In the genomic region with DNA sequence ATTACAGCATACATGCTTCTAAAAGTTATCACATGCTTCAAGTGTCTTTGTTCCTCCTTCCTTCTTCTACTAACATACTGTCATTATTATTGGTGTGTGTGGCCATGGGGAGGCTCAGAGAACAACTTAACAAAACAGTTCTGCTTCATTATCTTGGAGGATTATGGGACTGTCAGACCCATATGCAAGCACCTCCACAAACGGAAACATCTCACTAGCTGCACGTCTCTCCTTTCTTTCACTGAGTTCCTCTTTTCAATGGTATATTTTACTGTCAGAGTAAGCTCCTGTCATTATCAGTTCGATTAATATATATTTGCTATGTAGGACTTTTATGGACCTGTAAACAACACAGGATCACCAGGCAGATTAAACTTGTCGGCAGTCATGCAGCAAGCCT, we compare ENCODE assay signal across 26 mouse cellular contexts. TPM values are rescaled to one million over a fixed set of nuclear protein-coding genes. Genes with fewer than 3 reads are reported as not detected.
A peak's percentile ranks its signal among the peaks of the same experiment; 100 is the strongest.
DNase-seq lines count a peak whose midpoint lies in the region; ATAC-seq and TF ChIP-seq lines count a peak whose summit lies in the region.
"Had no signal": no experiment of that assay in that cellular context is flagged by ENCODE, and none has a peak within 500 bp of the region (broad histone marks: within the 10 kb centered on the region; RNA-seq: fewer than 3 reads in every experiment).

No protein-coding gene starts in this region.

- no peak for DNase-seq in layer of hippocampus, adult 2 months (ENCODE audit: low spot score in 2 of 2)
- no peak for DNase-seq in layer of hippocampus, adult 9-11 months
- peak; percentile 96 for DNase-seq in MEL-GATA-1-ER (ENCODE audit: extremely low read depth, low read depth)
- no peak for DNase-seq in adrenal gland, adult (ENCODE audit: inconsistent age in 2 of 2, low spot score in 1 of 2)
- DNase-seq in frontal cortex, postnatal 36 days (ENCODE audit: low spot score in 2 of 2): no peak
- no peak for DNase-seq in cerebellum, postnatal 25 days
- DNase-seq: adrenal gland, adult 8-10 months; adrenal gland, postnatal 25 days; cerebellum, adult 11-12 months; cerebellum, adult 8-10 months; gastrocnemius, adult 2 months; gastrocnemius, postnatal 25 days; heart, postnatal 10 days; heart, postnatal 36 days; kidney, adult 18-20 months had no signal

- peak; percentile 34 to 43; a peak in 2 of 4 replicates for ATAC-seq in hematopoietic stem cell, adult 5-6 weeks (replicated peaks in 1 of 2; ENCODE audit: insufficient read depth in 1 of 2, low FRiP score in 2 of 2, low TSS enrichment in 1 of 2, low read depth in 1 of 2, poor library complexity in 2 of 2, severe bottlenecking in 2 of 2)
- ATAC-seq: CD4-positive, CD25-positive, alpha-beta regulatory T cell, adult 4 months; inflammation-experienced regulatory T-cells, adult 6 months; intestine, embryonic 16.5 days had no signal

- peak overlapping the region; percentile 89; the same call in 1 of the 2 replicates for H3K27ac ChIP-seq in layer of hippocampus, adult 2 months
- H3K27ac ChIP-seq: embryonic facial prominence, embryonic 12.5 days; embryonic facial prominence, embryonic 15.5 days; forebrain, embryonic 12.5 days; gastrocnemius, adult 2 months; heart, embryonic 15.5 days; hindbrain, embryonic 14.5 days; hindbrain, postnatal 0 days had no signal

- no peak for TF ChIP-seq CTCF in layer of hippocampus, adult 2 months (conservative IDR thresholded peaks at IDR 0.05)

- H3K4me3 ChIP-seq in layer of hippocampus, adult 2 months: no peak overlapping the region
- H3K4me3 ChIP-seq: embryonic facial prominence, embryonic 12.5 days; embryonic facial prominence, embryonic 15.5 days; forebrain, embryonic 12.5 days; gastrocnemius, adult 2 months; heart, embryonic 12.5 days; heart, embryonic 15.5 days had no signal

RNA-seq across cellular contexts. Expression of gene Rwdd3, which starts 11.1 kb away (rescaled TPM):
- total RNA-seq in layer of hippocampus, adult 2 months (2021): 10 to 100 TPM; 26.3 to 31.2 TPM
- total RNA-seq in hematopoietic stem cell, adult 5-6 weeks (2017): 15.3 and 20.1 TPM in 2 replicates
